Mouse (Mus musculus) megakaryocyte-erythroid progenitor cell, adult 5 weeks (primary cell): ENCODE results near the gene Gm11237. TPM values are rescaled to one million over a fixed set of nuclear protein-coding genes. Genes with fewer than 3 reads are reported as not detected.

Experiments used
- polyA plus RNA-seq: library from polyadenylated mRNA; stranded (reverse); fragments of >175 nt; gene quantifications from 2 replicates; pipeline ENCODE4 v1.2.3, GENCODE M21; 2012

The Gm11237 gene
- not detected in 2 replicates for polyA plus RNA-seq

GRCm38 (mm10) chr4:73622684-73623083 lies at the start of gene Gm11237:
Gm11237 (plus strand) TSS chr4:73622984.

GRCm38 (mm10) chr4:73607581-73607980 lies 15.2 kb upstream of the Gm11237 start, which contains the start of gene Gm11238:
Gm11238 (plus strand) TSS chr4:73607881.

GRCm38 (mm10) chr4:73637821-73638220 lies 15.0 kb downstream of the Gm11237 start, which contains the start of gene Gm11236:
Gm11236 (plus strand) TSS chr4:73638121.

GRCm38 (mm10) chr4:73668054-73668453 lies 45.3 kb downstream of the Gm11237 start, which contains the start of gene Gm11239:
Gm11239 (plus strand) TSS chr4:73668354.

Other genes with a start within 250 kb of the Gm11237 start
- not detected in 2 replicates for gene Gm11487, start 217.9 kb upstream of the Gm11237 start, polyA plus RNA-seq
- gene Gm11238, start 15.1 kb upstream of the Gm11237 start, polyA plus RNA-seq = not detected in 2 replicates
- gene Gm11236, start 15.1 kb downstream of the Gm11237 start, polyA plus RNA-seq = not detected in 2 replicates
- gene Gm11239, start 45.4 kb downstream of the Gm11237 start, polyA plus RNA-seq = not detected in 2 replicates
- not detected in 2 replicates for gene Gm428, start 60.5 kb downstream of the Gm11237 start, polyA plus RNA-seq
- not detected in 2 replicates for gene Rasef, start 168.0 kb downstream of the Gm11237 start, polyA plus RNA-seq